Mouse (Mus musculus) hindbrain, embryonic 11.5 days (tissue): ENCODE results near the gene Rrp36. TPM values are rescaled to one million over a fixed set of nuclear protein-coding genes. Genes with fewer than 3 reads are reported as not detected.

ENCODE experiments used
- ATAC-seq: fragments of 200-750 bp; cut with Nextera tagmentation; 2 replicates; pipeline ENCODE4 v1.8.0; 2017; ENCODE audit warnings: mild to moderate bottlenecking, moderate TSS enrichment, moderate library complexity; ENCODE audit not compliant: low FRiP score
- DNase-seq: peaks from one replicate; pipeline ENCODE4 v3.0.0-alpha.2; 2015; ENCODE audit warnings: low spot score
- H3K27ac ChIP-seq: fragments of 300-500 bp; sonication (generic); 2 replicates; pipeline ENCODE4 v1.5.1; 2014; ENCODE audit warnings: mild to moderate bottlenecking, low read depth, low read length
- H3K27me3 ChIP-seq: fragments of 300-500 bp; sonication (generic); 2 replicates; pipeline ENCODE4 v1.6.1; 2014; ENCODE audit warnings: mild to moderate bottlenecking, low read length, moderate library complexity, mixed read lengths; ENCODE audit not compliant: control insufficient read depth, insufficient read depth
- H3K36me3 ChIP-seq: fragments of 300-500 bp; sonication (generic); 2 replicates; pipeline ENCODE4 v1.6.1; 2014; ENCODE audit warnings: mild to moderate bottlenecking, low read length, moderate library complexity, mixed read lengths; ENCODE audit not compliant: control insufficient read depth, insufficient read depth
- H3K4me1 ChIP-seq: fragments of 300-500 bp; sonication (generic); replicated peaks from 2 replicates; pipeline ENCODE4 v1.6.1; 2014; ENCODE audit warnings: low read length, mixed read lengths; ENCODE audit not compliant: control insufficient read depth, insufficient read depth
- H3K4me2 ChIP-seq: fragments of 300-500 bp; sonication (generic); replicated peaks from 2 replicates; pipeline ENCODE4 v1.6.1; 2014; ENCODE audit warnings: mild to moderate bottlenecking, low read depth, low read length
- H3K4me3 ChIP-seq: fragments of 300-500 bp; sonication (generic); 2 replicates; pipeline ENCODE4 v1.5.1; 2014; ENCODE audit warnings: low read depth, low read length
- H3K9ac ChIP-seq: fragments of 300-500 bp; sonication (generic); 2 replicates; pipeline ENCODE4 v1.6.1; 2014; ENCODE audit warnings: low read depth, low read length
- H3K9me3 ChIP-seq: fragments of 300-500 bp; sonication (generic); 2 replicates; pipeline ENCODE4 v1.6.1; 2016; ENCODE audit warnings: low read length; ENCODE audit not compliant: control insufficient read depth
- WGBS: fragments of 180-500 bp; shearing (Covaris S2); extraction: QIAGEN DNeasy Blood & Tissue Kit; methylation state at CpG from one replicate; pipeline ENCODE4 v1.1.7; 2014; 5-methylcytosine and 5-hydroxymethylcytosine counted together
- polyA plus RNA-seq: library from polyadenylated mRNA; unstranded; fragments of >200 nt; fragmentation: Nextera tagmentation; extraction: Ambion mirVana; gene quantifications from 2 replicates; pipeline ENCODE4 v1.2.1, GENCODE M21; 2014

The Rrp36 gene
- 57.9 and 58.4 TPM in 2 replicates for polyA plus RNA-seq

DNA sequence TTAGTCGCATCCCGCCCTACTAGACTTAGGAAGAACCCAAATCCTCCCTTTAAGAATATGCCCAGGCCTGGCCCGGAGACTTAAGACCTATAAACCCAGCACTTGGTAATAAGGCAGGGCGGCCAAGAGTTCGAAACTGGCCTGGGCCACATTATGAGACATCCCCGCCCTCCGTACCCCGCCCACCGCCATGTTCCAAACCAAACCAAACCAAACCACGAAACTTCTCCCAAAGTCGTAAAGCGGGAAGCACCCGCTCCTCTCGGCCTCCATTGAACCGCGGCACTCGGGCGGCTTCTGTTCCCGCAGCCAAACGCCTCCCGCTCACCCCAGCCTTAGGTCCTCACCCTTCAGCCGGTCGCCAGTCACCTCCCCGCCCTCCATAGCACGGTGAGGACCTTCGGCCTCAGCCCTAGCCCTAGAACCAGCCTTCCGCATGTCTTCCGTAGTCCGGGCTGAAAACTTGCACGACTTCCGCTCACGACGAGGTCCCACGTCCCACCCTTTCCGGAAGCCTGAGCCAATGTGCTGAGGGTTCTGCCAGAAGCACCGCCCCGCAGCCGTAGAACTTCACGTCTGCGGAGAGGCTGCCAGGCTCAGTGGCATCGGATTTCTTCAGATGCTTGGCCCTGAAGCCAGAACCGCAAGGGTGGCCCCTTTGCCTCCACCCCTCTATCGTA, at the start of gene Rrp36:
Gene Rrp36 (minus strand): TSS at position 503 of the 680 bp plus-strand sequence.
- WGBS, result 1% methylated on average over 42 of the region's 43 CpGs
- ATAC-seq, result peak; percentile 91
- Histone ChIP-seq H3K27me3 (no peaks in the 10 kb centered on the region), H3K27ac (no peak within 1 kb of the TSS), H3K9me3 (no peaks in the 10 kb centered on the region), H3K4me2 (peak within 1 kb of the TSS; percentile 56), H3K9ac (peak within 1 kb of the TSS; percentile 59), H3K4me1 (peaks cover 2% of the 10 kb centered on the region; the same call in 1 of the 2 replicates), H3K36me3 (peaks cover 6% of the 10 kb centered on the region), H3K4me3 (peak within 1 kb of the TSS; percentile 57)
- DNase-seq, result peak; percentile 91

- H3K9me3 ChIP-seq, result no peaks in the 10 kb centered on the region
- no peak overlapping the region for H3K9ac ChIP-seq
- no peaks in the 10 kb centered on the region for H3K4me1 ChIP-seq
- H3K4me3 ChIP-seq, result no peak overlapping the region
- no peak overlapping the region for H3K4me2 ChIP-seq
- no peak overlapping the region for H3K27ac ChIP-seq
- no peaks in the 10 kb centered on the region for H3K27me3 ChIP-seq
- DNase-seq (no peak), ATAC-seq (no peak)
- no peaks in the 10 kb centered on the region for H3K36me3 ChIP-seq
- 92% methylated on average over 7 of the region's 7 CpGs for WGBS
These were observed 46.9 kb upstream of the Rrp36 start for GRCm38 (mm10) chr17:46721077-46721476.

DNA sequence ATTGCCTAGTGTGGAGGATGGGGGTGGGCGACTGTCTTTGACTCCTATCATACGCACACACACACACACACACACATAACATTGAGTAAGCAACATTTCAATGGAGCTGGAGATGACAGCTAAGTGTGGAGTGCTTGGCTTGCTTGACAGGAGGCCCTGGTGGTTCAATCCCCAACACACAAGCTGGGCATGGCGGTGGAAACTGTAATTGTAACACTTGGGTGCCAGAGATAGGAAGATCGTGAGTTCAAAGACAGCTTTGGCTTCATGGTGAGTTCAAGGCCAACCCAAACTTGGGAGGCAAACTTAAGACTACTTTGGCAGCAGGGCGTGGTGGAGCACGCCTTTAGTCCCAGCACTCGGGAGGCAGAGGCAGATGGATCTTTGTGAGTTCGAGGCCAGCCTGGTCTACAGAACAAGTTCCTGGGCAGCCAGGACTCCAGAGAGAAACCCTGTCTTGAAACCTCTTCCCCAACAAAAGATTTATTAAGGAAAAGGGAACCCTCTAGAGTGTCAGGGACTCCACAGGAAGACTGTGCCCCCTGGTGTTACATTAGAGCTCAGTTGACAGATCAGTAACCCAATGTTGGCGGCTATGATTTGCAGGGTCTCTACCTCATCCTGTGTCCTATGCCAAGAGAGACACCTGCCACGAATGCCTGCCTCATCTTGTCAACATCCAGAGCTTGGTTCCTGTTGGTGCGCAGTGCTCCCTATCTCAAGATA, 40.8 kb upstream of the Rrp36 start:
- 96% methylated on average over 11 of the region's 11 CpGs for WGBS
- ATAC-seq (no peak), DNase-seq (no peak)
- Histone ChIP-seq H3K4me2 (no peak overlapping the region), H3K4me1 (peaks cover 4% of the 10 kb centered on the region), H3K27me3 (no peaks in the 10 kb centered on the region), H3K4me3 (no peak overlapping the region), H3K9ac (no peak overlapping the region), H3K27ac (no peak overlapping the region), H3K9me3 (no peaks in the 10 kb centered on the region), H3K36me3 (0 out of 2 replicates have a peak, but pooled peaks cover 2% of the 10 kb centered on the region)

DNA sequence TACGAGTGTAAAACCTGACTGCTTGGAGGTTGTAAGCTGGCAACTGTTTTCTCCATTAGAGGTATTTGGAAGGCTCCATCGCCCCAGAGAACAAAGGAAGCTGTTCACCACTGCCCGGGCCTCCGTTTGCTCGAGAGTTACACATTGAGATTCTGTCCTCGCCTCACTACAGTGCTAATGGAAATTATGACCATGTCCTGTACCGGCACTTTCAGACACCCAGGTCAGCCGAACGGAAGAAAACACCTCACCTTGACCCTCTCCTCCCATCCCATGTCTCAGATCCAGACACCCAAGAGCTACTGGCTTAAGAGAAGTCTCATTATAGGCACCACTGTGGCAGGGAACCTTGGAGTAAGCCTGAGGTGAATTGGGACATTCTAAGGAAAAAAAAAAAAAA, 39.7 kb upstream of the Rrp36 start:
- H3K4me2 ChIP-seq, result no peak overlapping the region
- ATAC-seq (no peak), DNase-seq (no peak)
- no peaks in the 10 kb centered on the region for H3K27me3 ChIP-seq
- H3K4me1 ChIP-seq, result peaks cover 4% of the 10 kb centered on the region
- H3K4me3 ChIP-seq, result no peak overlapping the region
- no peak overlapping the region for H3K9ac ChIP-seq
- H3K27ac ChIP-seq, result no peak overlapping the region
- WGBS, result 91% methylated on average over 9 of the region's 9 CpGs
- 0 out of 2 replicates have a peak, but pooled peaks cover 2% of the 10 kb centered on the region for H3K36me3 ChIP-seq
- H3K9me3 ChIP-seq, result no peaks in the 10 kb centered on the region

- H3K36me3 ChIP-seq, result 0 out of 2 replicates have a peak, but pooled peaks cover 2% of the 10 kb centered on the region
- peak overlapping the region; percentile 87 for H3K9ac ChIP-seq
- H3K27ac ChIP-seq, result no peak overlapping the region
- DNase-seq (no peak), ATAC-seq (no peak)
- peaks cover 4% of the 10 kb centered on the region for H3K4me1 ChIP-seq
- no peaks in the 10 kb centered on the region for H3K27me3 ChIP-seq
- H3K4me3 ChIP-seq, result peak overlapping the region; percentile 92
- WGBS, result 78% methylated on average over 7 of the region's 7 CpGs
- H3K4me2 ChIP-seq, result peak overlapping the region; percentile 99
- no peaks in the 10 kb centered on the region for H3K9me3 ChIP-seq
These were observed 38.3 kb upstream of the Rrp36 start for GRCm38 (mm10) chr17:46712442-46712841.

GRCm38 (mm10) chr17:46711612-46712271, 37.6 kb upstream of the Rrp36 start:
- Histone ChIP-seq H3K9me3 (no peaks in the 10 kb centered on the region), H3K4me2 (peak overlapping the region; percentile 99), H3K9ac (peak overlapping the region; percentile 87), H3K4me1 (peaks cover 4% of the 10 kb centered on the region), H3K27ac (peak overlapping the region; percentile 42; the same call in 1 of the 2 replicates), H3K36me3 (0 out of 2 replicates have a peak, but pooled peaks cover 2% of the 10 kb centered on the region), H3K27me3 (no peaks in the 10 kb centered on the region), H3K4me3 (peak overlapping the region; percentile 92)
- under 1% methylated on average over 53 of the region's 76 CpGs for WGBS
- DNase-seq (no peak), ATAC-seq (peak; percentile 67)

GRCm38 (mm10) chr17:46710959-46711597, 36.9 kb upstream of the Rrp36 start, which contains the start of gene Pex6:
Gene Pex6 (plus strand): TSS chr17:46711463.
- peaks cover 4% of the 10 kb centered on the region for H3K4me1 ChIP-seq
- peak; percentile 93 for ATAC-seq
- peak within 1 kb of the TSS; percentile 92 for H3K4me3 ChIP-seq
- H3K9ac ChIP-seq, result peak within 1 kb of the TSS; percentile 87
- no peaks in the 10 kb centered on the region for H3K9me3 ChIP-seq
- H3K36me3 ChIP-seq, result 0 out of 2 replicates have a peak, but pooled peaks cover 2% of the 10 kb centered on the region
- DNase-seq, result peak; percentile 96
- H3K27ac ChIP-seq, result peak within 1 kb of the TSS; percentile 42; the same call in 1 of the 2 replicates
- H3K4me2 ChIP-seq, result peak within 1 kb of the TSS; percentile 99
- WGBS, result 10% methylated on average over 36 of the region's 36 CpGs
- H3K27me3 ChIP-seq, result no peaks in the 10 kb centered on the region

DNA sequence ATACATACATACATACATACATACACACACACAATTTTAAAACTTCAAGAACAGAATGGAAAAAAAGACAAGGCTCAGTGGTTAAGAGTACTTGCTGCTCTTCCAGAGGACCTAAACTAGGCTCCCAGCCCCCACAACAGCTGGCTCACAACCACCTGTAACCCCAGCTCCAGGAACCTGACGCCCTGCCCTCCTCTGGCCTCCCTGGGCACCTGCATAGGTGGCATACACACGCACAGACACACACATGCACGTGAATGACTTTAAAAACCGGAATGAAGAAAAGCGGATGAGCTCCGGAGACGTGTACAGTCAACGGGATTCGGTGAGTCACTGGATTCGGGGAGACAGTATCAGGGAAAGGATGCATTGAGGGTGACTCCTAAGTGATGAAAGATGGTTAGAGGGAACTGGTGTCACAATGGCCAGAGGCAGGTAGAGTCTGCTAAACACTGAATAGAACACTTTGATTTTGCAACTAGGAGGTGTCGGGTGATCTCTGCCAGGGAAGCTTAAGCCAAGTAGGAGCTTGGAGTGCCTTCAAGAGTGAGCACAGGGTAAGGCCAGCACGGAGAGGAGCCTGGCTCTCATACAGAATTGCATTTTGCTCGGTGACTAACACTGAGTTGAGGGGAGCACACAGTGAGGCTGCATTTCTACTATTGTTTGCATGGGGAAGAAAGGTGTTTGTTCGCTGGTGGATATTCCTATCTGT, 32.4 kb upstream of the Rrp36 start:
- H3K4me2 ChIP-seq, result no peak overlapping the region
- WGBS, result 95% methylated on average over 14 of the region's 14 CpGs
- no peak for DNase-seq
- no peaks in the 10 kb centered on the region for H3K36me3 ChIP-seq
- H3K4me3 ChIP-seq, result no peak overlapping the region
- no peaks in the 10 kb centered on the region for H3K27me3 ChIP-seq
- no peak overlapping the region for H3K9ac ChIP-seq
- 0 out of 2 replicates have a peak, but pooled peaks cover 4% of the 10 kb centered on the region for H3K4me1 ChIP-seq
- H3K27ac ChIP-seq, result no peak overlapping the region
- no peaks in the 10 kb centered on the region for H3K9me3 ChIP-seq
- ATAC-seq, result no peak
